ENCODE assay signal across 8 mouse cellular contexts in genomic region chr2:74300366-74300791, GRCm38 (mm10).
A peak's percentile ranks its signal among the peaks of the same experiment; 100 is the strongest.
DNase-seq lines count a peak whose midpoint lies in the region; ATAC-seq and TF ChIP-seq lines count a peak whose summit lies in the region.

No protein-coding gene starts in this region.

- H3K9ac ChIP-seq in embryonic facial prominence, embryonic 12.5 days = no peak overlapping the region
- H3K9ac ChIP-seq in heart, embryonic 13.5 days = peak overlapping the region; percentile 56
- H3K9ac ChIP-seq in kidney, postnatal 0 days (ENCODE audit: low read depth, low read length) = no peak overlapping the region
- no peak overlapping the region for H3K9ac ChIP-seq in neural tube, embryonic 11.5 days (ENCODE audit: low read length)

- H3K27ac ChIP-seq in embryonic facial prominence, embryonic 12.5 days = no peak overlapping the region
- no peak overlapping the region for H3K27ac ChIP-seq in heart, embryonic 13.5 days (replicated peaks)
- H3K27ac ChIP-seq in kidney, postnatal 0 days = no peak overlapping the region
- H3K27ac ChIP-seq in neural tube, embryonic 11.5 days (ENCODE audit: low read depth, low read length) = no peak overlapping the region

- H3K4me2 ChIP-seq in embryonic facial prominence, embryonic 12.5 days (replicated peaks) = peak overlapping the region; percentile 57
- H3K4me2 ChIP-seq in heart, embryonic 13.5 days = peak overlapping the region; percentile 80
- H3K4me2 ChIP-seq in kidney, postnatal 0 days (ENCODE audit: low read length) = peak overlapping the region; percentile 52
- H3K4me2 ChIP-seq in neural tube, embryonic 11.5 days (ENCODE audit: low read depth) = peak overlapping the region; percentile 35

- no peaks in the 10 kb centered on the region for H3K36me3 ChIP-seq in embryonic facial prominence, embryonic 12.5 days
- no peaks in the 10 kb centered on the region for H3K36me3 ChIP-seq in heart, embryonic 13.5 days
- no peaks in the 10 kb centered on the region for H3K36me3 ChIP-seq in kidney, postnatal 0 days (ENCODE audit: insufficient read depth, low read length)
- no peaks in the 10 kb centered on the region for H3K36me3 ChIP-seq in neural tube, embryonic 11.5 days (ENCODE audit: control insufficient read depth, insufficient read depth, low read length)

- 0 out of 2 replicates have a peak, but pooled peaks cover 4% of the 10 kb centered on the region for H3K4me1 ChIP-seq in embryonic facial prominence, embryonic 12.5 days
- H3K4me1 ChIP-seq in heart, embryonic 13.5 days = peaks cover 6% of the 10 kb centered on the region
- H3K4me1 ChIP-seq in kidney, postnatal 0 days (replicated peaks; ENCODE audit: insufficient read depth, low read length) = no peaks in the 10 kb centered on the region
- H3K4me1 ChIP-seq in neural tube, embryonic 11.5 days (ENCODE audit: control insufficient read depth, insufficient read depth, low read length) = 0 out of 2 replicates have a peak, but pooled peaks cover 6% of the 10 kb centered on the region

- peak; percentile 19 for DNase-seq in CD4-positive helper T cell, adult 2 months (ENCODE audit: low read depth, low spot score)
- DNase-seq in adrenal gland, adult 2 months = peak; percentile 32
- DNase-seq in kidney, postnatal 0 days (ENCODE audit: low spot score) = peak; percentile 93
- DNase-seq in liver = peak; percentile 58
- DNase-seq in neural tube, embryonic 11.5 days (ENCODE audit: low spot score) = peak; percentile 84

- peak; percentile 90 for TF ChIP-seq CTCF in kidney, postnatal 0 days (IDR thresholded peaks at IDR 0.05; ENCODE audit: low read depth)

- peak overlapping the region; percentile 26; the same call in 1 of the 2 replicates for H3K4me3 ChIP-seq in embryonic facial prominence, embryonic 12.5 days
- H3K4me3 ChIP-seq in heart, embryonic 13.5 days = peak overlapping the region; percentile 51
- peak overlapping the region; percentile 16 for H3K4me3 ChIP-seq in kidney, postnatal 0 days (replicated peaks; ENCODE audit: low read depth, low read length)
- H3K4me3 ChIP-seq in neural tube, embryonic 11.5 days (ENCODE audit: low read depth, low read length) = no peak overlapping the region

- 0 out of 2 replicates have a peak, but pooled peaks cover 5% of the 10 kb centered on the region for H3K27me3 ChIP-seq in embryonic facial prominence, embryonic 12.5 days
- H3K27me3 ChIP-seq in heart, embryonic 13.5 days (replicated peaks) = peaks cover 11% of the 10 kb centered on the region; the same call in 1 of the 2 replicates
- peaks cover 13% of the 10 kb centered on the region; the same call in 1 of the 2 replicates for H3K27me3 ChIP-seq in kidney, postnatal 0 days (ENCODE audit: insufficient read depth, low read length)
- H3K27me3 ChIP-seq in neural tube, embryonic 11.5 days (ENCODE audit: control insufficient read depth, insufficient read depth, low read length) = no peaks in the 10 kb centered on the region

- 2% methylated on average over 11 of the region's 11 CpGs for WGBS in embryonic facial prominence, embryonic 12.5 days
- 3% methylated on average over 11 of the region's 11 CpGs for WGBS in heart, embryonic 13.5 days
- WGBS in kidney, postnatal 0 days = 1% methylated on average over 11 of the region's 11 CpGs
- 3% methylated on average over 11 of the region's 11 CpGs for WGBS in neural tube, embryonic 11.5 days

- no peak for ATAC-seq in embryonic facial prominence, embryonic 12.5 days (ENCODE audit: insufficient number of reproducible peaks, insufficient read depth, low FRiP score, low TSS enrichment)
- ATAC-seq in heart, embryonic 13.5 days (ENCODE audit: extremely low read depth, insufficient number of reproducible peaks, low FRiP score, low TSS enrichment) = no peak
- ATAC-seq in kidney, postnatal 0 days (replicated peaks; ENCODE audit: low FRiP score, low read depth) = 0 out of 2 replicates have a peak, but pooled peaks have one; percentile 25
- ATAC-seq in neural tube, embryonic 11.5 days (ENCODE audit: insufficient read depth, low FRiP score, low TSS enrichment) = 0 out of 2 replicates have a peak, but pooled peaks have one; percentile 41
- no peak for ATAC-seq in monocyte, adult 5-6 weeks (replicated peaks; ENCODE audit: insufficient number of reproducible peaks, low FRiP score, low TSS enrichment, poor library complexity, severe bottlenecking)

- no peaks in the 10 kb centered on the region for H3K9me3 ChIP-seq in embryonic facial prominence, embryonic 12.5 days
- H3K9me3 ChIP-seq in heart, embryonic 13.5 days = no peaks in the 10 kb centered on the region
- no peaks in the 10 kb centered on the region for H3K9me3 ChIP-seq in kidney, postnatal 0 days (replicated peaks; ENCODE audit: low read length)
- no peaks in the 10 kb centered on the region for H3K9me3 ChIP-seq in neural tube, embryonic 11.5 days (ENCODE audit: control insufficient read depth, low read length)

Comparison
In these comparisons a context has a peak if more than half of its experiments do, and no peak if none do; other contexts are left out.
1. DNase-seq: peak in every context shown above with its lines; median percentile 93 in kidney, postnatal 0 days; 84 in neural tube, embryonic 11.5 days; 58 in liver; 32 in adrenal gland, adult 2 months; 19 in CD4-positive helper T cell, adult 2 months.
2. ATAC-seq: peak in kidney, postnatal 0 days (single experiment) and neural tube, embryonic 11.5 days (single experiment); none in embryonic facial prominence, embryonic 12.5 days (single experiment), heart, embryonic 13.5 days (single experiment) and monocyte, adult 5-6 weeks (single experiment).
3. Peak in every context shown above with its lines, with median percentiles within 50 percentile points of each other: H3K4me2 ChIP-seq.